Mouse (Mus musculus) adrenal gland, postnatal 14 days (tissue): ENCODE results near the gene Lrpap1. TPM values are rescaled to one million over a fixed set of nuclear protein-coding genes. Genes with fewer than 3 reads are reported as not detected.

Source experiments
- DNase-seq: peaks from one replicate; pipeline ENCODE4 v3.0.0; 2021; ENCODE audit warnings: mixed read lengths
- total RNA-seq: library from RNA; stranded (reverse); gene quantifications from 2 replicates; pipeline ENCODE4 v1.2.3, GENCODE M21; 2021

Lrpap1 gene
- total RNA-seq, 1 experiment from 2014 or later: 80.8 TPM

- no peak for DNase-seq
These were observed 48.0 kb downstream of the Lrpap1 start for GRCm38 (mm10) chr5:35057582-35057981.

DNA sequence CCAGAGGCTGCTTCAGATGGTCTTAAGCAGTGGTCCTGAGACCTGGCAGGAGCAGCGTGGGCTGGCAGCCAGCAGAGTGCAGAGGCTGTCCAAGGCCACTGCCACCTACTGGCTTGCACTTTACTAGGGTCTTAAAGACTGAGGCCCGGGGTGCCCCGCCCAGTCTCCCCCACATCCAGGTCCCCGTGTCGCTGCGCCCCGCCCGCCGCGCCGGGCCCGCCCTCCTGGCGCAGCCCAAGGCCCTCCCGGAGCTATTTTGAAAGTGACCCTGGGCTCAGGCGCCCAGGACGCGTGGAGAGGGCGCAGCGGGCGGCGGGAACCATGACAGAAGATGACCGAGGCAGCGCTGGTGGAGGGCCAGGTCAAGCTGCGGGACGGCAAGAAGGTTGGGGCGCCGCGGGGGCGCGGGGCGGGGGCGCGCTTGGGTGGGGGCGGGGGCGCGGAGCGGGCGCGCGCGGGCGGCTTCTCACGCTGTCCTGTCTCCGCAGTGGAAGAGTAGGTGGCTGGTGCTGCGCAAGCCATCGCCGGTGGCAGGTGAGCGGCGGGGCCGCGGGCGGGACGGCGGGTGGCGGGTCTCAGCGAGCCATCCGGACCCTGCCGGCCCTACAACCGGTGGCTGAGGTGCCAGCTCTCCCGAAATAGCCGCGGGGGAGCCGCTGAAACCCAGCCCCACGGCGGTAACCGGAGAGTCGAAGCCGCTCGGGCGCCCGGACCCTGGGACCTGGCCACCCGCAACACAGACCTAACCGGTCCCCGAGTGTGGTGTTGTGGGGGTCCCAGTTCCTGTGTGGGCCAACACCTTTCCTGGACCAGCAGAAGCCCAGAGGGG lies 48.7 kb downstream of the Lrpap1 start, which contains the start of gene Dok7:
TSS of gene Dok7 (plus strand) at position 163 of the 829 bp plus-strand sequence.
- peak; percentile 84 for DNase-seq

DNA sequence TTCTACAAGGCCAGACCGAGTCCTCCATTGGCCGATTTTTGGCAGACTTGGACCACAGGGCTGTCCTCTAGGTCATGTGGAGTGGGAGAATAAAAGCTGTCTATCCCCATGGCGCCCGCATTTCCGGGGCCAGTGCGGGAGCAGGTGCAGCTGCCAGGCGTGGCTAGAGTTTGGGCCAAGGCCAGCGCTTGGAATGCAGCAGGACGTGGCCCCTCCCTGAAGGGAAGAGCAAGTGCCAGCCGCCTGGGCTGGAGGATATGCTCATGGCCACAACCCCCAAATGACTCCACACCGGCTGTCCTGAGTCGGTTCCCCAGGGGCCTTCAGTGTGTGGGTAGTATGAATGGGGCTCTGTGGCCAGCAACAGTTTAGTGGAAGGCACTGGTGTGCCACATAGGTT lies 50.5 kb downstream of the Lrpap1 start:
- DNase-seq: peak; percentile 87

DNA sequence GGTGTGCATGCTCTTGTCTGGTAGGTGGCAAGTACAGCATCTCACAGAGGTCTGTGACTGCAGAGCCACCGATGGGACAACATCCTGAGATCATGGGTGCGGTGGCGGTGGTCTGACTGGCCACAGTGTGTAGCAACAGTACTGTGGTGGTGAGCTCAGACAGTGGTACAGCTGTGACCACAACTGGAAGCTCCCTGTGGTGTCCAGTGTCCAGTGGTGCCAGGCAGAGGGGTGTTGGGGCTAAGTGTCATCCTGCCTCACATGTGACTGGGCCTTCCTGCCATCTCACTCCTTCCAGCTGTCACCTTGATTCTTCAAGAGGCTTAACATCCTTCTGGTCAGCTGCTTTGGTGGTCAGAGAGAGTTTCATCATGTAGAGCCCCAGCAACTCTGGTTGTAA lies 50.9 kb downstream of the Lrpap1 start:
- no peak for DNase-seq

GRCm38 (mm10) chr5:35050541-35050940 lies 55.0 kb downstream of the Lrpap1 start:
- DNase-seq: no peak

- DNase-seq: peak; percentile 88
These were observed 62.5 kb downstream of the Lrpap1 start for GRCm38 (mm10) chr5:35043110-35043451.

DNA sequence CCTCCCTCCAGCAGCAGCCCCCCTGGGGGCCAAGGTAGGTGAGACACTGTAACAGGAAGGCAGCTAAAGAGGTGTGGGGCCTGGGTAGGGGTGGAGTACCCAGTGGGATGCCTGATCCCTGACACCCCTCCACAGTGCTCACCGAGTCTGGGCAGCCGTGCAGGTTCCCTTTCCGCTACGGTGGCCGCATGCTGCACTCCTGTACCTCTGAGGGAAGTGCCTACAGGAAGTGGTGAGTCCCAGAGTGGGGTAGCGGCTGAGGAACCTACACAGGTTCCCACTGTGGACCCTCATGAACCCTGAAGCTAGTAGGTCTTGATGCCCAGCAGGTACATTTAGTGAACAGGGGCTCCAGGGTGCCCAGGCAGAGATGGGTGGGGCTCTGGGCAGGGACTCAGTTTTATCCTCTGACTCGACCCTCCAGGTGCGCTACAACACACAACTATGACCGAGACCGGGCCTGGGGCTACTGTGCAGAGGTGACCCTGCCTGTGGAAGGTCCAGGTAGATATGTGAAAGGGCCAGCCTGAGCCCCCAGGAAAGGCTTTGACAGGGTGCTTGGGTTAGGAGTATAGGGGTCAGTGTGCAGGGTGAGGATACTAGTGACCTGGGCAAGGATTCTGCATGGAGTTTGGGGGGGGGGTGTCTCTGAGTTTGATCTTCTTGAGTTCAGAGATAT lies 63.0 kb downstream of the Lrpap1 start:
- no peak for DNase-seq

Other genes with a start within 250 kb of the Lrpap1 start
- 1.4 TPM in 2 replicates for gene Msantd1, start 197.8 kb downstream of the Lrpap1 start, total RNA-seq
- gene Rgs12, start 156.3 kb downstream of the Lrpap1 start, total RNA-seq: 31.0 and 31.9 TPM in 2 replicates
- 3.7 and 36.1 TPM in 2 replicates for gene Hgfac, start 64.3 kb downstream of the Lrpap1 start, total RNA-seq
- 10.7 and 12.4 TPM in 2 replicates for gene Dok7, start 49.0 kb downstream of the Lrpap1 start, total RNA-seq
- gene Adra2c, start 172.6 kb upstream of the Lrpap1 start, total RNA-seq: 0.30 and 0.83 TPM in 2 replicates